Mouse (Mus musculus) bone marrow macrophage, adult 2 months (primary cell): Measurements from ENCODE around the gene Klf2.

Experiments
- CTCF ChIP-seq: IDR thresholded peaks from 2 replicates; pipeline ENCODE4 v1.5.1; 2012; ENCODE audit warnings: low read depth, mild to moderate bottlenecking, low read length, moderate library complexity
- POLR2A ChIP-seq: IDR thresholded peaks from 2 replicates; pipeline ENCODE4 v1.6.1; 2012; ENCODE audit warnings: mild to moderate bottlenecking, low read depth, low read length, borderline replicate concordance

- TF ChIP-seq CTCF (no peak), POLR2A (no peak)
Observed at GRCm38 (mm10) chr8:72342556-72343300, 23.9 kb downstream of the Klf2 start.
